Mouse (Mus musculus): ENCODE data around the gene Acsl3.

Gene Acsl3

GRCm38 (mm10) chr1:78657671-78658440 lies at the start of gene Acsl3, which contains the start of gene Utp14b:
TSS of gene Acsl3 (plus strand) at chr1:78657825.
TSS of gene Utp14b (plus strand) at chr1:78658038.
- in situ Hi-C loops (cut with MboI, MseI), result loop anchor here in 1 of 2 experiments (5.0 kb wide), 1 partner anchor 121 kb away; no protein-coding TSS in a partner anchor

- in situ Hi-C loops (cut with MboI, MseI), result no loop called here
These were observed 48.3 kb upstream of the Acsl3 start for GRCm38 (mm10) chr1:78609134-78609907.

GRCm38 (mm10) chr1:78611039-78611438 lies 46.6 kb upstream of the Acsl3 start:
- in situ Hi-C loops (cut with MboI, MseI), result no loop called here

- in situ Hi-C loops (cut with MboI, MseI), result no loop called here
These were observed 44.7 kb upstream of the Acsl3 start for GRCm38 (mm10) chr1:78612959-78613358.

- in situ Hi-C loops (cut with MboI, MseI), result no loop called here
These were observed 33.3 kb upstream of the Acsl3 start for GRCm38 (mm10) chr1:78624352-78624751.

- in situ Hi-C loops (cut with MboI, MseI), result loop anchor here in 1 of 2 experiments (5.0 kb wide), 1 partner anchor 53 kb away; no protein-coding TSS in a partner anchor
These were observed 23.1 kb upstream of the Acsl3 start for GRCm38 (mm10) chr1:78634486-78634885.

- in situ Hi-C loops (cut with MboI, MseI), result no loop called here
These were observed 16.8 kb upstream of the Acsl3 start for GRCm38 (mm10) chr1:78640871-78641270.

GRCm38 (mm10) chr1:78641791-78642190 lies 15.8 kb upstream of the Acsl3 start:
- in situ Hi-C loops (cut with MboI, MseI), result no loop called here

- in situ Hi-C loops (cut with MboI, MseI), result no loop called here
These were observed 15.4 kb upstream of the Acsl3 start for GRCm38 (mm10) chr1:78642197-78642596.

GRCm38 (mm10) chr1:78647317-78647885 lies 10.2 kb upstream of the Acsl3 start:
- in situ Hi-C loops (cut with MboI, MseI), result no loop called here

GRCm38 (mm10) chr1:78649269-78650061 lies 8.2 kb upstream of the Acsl3 start:
- in situ Hi-C loops (cut with MboI, MseI), result no loop called here

GRCm38 (mm10) chr1:78656472-78656871 lies 1.2 kb upstream of the Acsl3 start:
- in situ Hi-C loops (cut with MboI, MseI), result loop anchor here in 1 of 2 experiments (5.0 kb wide), 1 partner anchor 119 kb away; no protein-coding TSS in a partner anchor

- in situ Hi-C loops (cut with MboI, MseI), result loop anchor here in 1 of 2 experiments (5.0 kb wide), 1 partner anchor 120 kb away; no protein-coding TSS in a partner anchor
These were observed 500 bp upstream of the Acsl3 start for GRCm38 (mm10) chr1:78657021-78657629.

GRCm38 (mm10) chr1:78658441-78659269 lies 1.0 kb downstream of the Acsl3 start:
- in situ Hi-C loops (cut with MboI, MseI), result loop anchor here in 1 of 2 experiments (5.0 kb wide), 1 partner anchor 121 kb away; no protein-coding TSS in a partner anchor

- in situ Hi-C loops (cut with MboI, MseI), result loop anchor here in 1 of 2 experiments (5.0 kb wide), 1 partner anchor 122 kb away; no protein-coding TSS in a partner anchor
These were observed 1.7 kb downstream of the Acsl3 start for GRCm38 (mm10) chr1:78659270-78659823.

- in situ Hi-C loops (cut with MboI, MseI), result loop anchor here in 1 of 2 experiments (5.0 kb wide), 1 partner anchor 127 kb away; no protein-coding TSS in a partner anchor
These were observed 6.7 kb downstream of the Acsl3 start for GRCm38 (mm10) chr1:78664326-78664725.

GRCm38 (mm10) chr1:78665954-78666499 lies 8.4 kb downstream of the Acsl3 start:
- in situ Hi-C loops (cut with MboI, MseI), result no loop called here

- in situ Hi-C loops (cut with MboI, MseI), result no loop called here
These were observed 9.0 kb downstream of the Acsl3 start for GRCm38 (mm10) chr1:78666585-78666984.

GRCm38 (mm10) chr1:78682291-78682690 lies 24.7 kb downstream of the Acsl3 start:
- in situ Hi-C loops (cut with MboI, MseI), result no loop called here
